Mouse (Mus musculus) kidney, postnatal 36 days (tissue): Measurements from ENCODE around the gene Itgb4.
A peak's percentile ranks its signal among the peaks of the same experiment; 100 is the strongest.

Experiments used
- DNase-seq, 2 experiments: peaks; one replicate each; pipeline ENCODE4 v3.0.0; 2021 to 2022; ENCODE audit warnings: mixed read lengths in 2 of 2

Itgb4 gene

GRCm38 (mm10) chr11:115974309-115975082, at the start of gene Itgb4:
Gene Itgb4, plus strand, starts transcription at chr11:115974709.
- peak; percentile 61 to 82 for DNase-seq

GRCm38 (mm10) chr11:115929031-115929430, 45.5 kb upstream of the Itgb4 start:
- no peak for DNase-seq

- no peak for DNase-seq
These were observed 44.7 kb upstream of the Itgb4 start for GRCm38 (mm10) chr11:115929818-115930217.

- DNase-seq: no peak
These were observed 43.3 kb upstream of the Itgb4 start for GRCm38 (mm10) chr11:115931235-115931634.

- peak; percentile 98 to 99 for DNase-seq
These were observed 41.3 kb upstream of the Itgb4 start, which contains the start of the genes Sap30bp and Recql5 for GRCm38 (mm10) chr11:115933108-115933746. Gene Sap30bp, plus strand, starts transcription at chr11:115933282. Gene Recql5, minus strand, starts transcription at chr11:115933477.

- no peak for DNase-seq
These were observed 40.8 kb upstream of the Itgb4 start for GRCm38 (mm10) chr11:115933747-115934110.

- DNase-seq: peak; percentile 72 to 84
These were observed 34.7 kb upstream of the Itgb4 start for GRCm38 (mm10) chr11:115939690-115940329.

- DNase-seq: no peak
These were observed 32.5 kb upstream of the Itgb4 start for GRCm38 (mm10) chr11:115941980-115942379.

GRCm38 (mm10) chr11:115945247-115945646, 29.3 kb upstream of the Itgb4 start:
- DNase-seq: no peak

GRCm38 (mm10) chr11:115946221-115946828, 28.2 kb upstream of the Itgb4 start:
- peak; percentile 39 to 46 for DNase-seq

GRCm38 (mm10) chr11:115948316-115948715, 26.2 kb upstream of the Itgb4 start:
- no peak for DNase-seq

GRCm38 (mm10) chr11:115950719-115951118, 23.8 kb upstream of the Itgb4 start:
- DNase-seq: no peak

- DNase-seq: no peak
These were observed 19.8 kb upstream of the Itgb4 start for GRCm38 (mm10) chr11:115954712-115955111.

GRCm38 (mm10) chr11:115955195-115955858, 19.2 kb upstream of the Itgb4 start:
- DNase-seq: peak; percentile 57 to 68

- DNase-seq: no peak
These were observed 18.1 kb upstream of the Itgb4 start for GRCm38 (mm10) chr11:115956453-115956852.

GRCm38 (mm10) chr11:115957971-115958370, 16.5 kb upstream of the Itgb4 start:
- no peak for DNase-seq

GRCm38 (mm10) chr11:115959018-115959417, 15.5 kb upstream of the Itgb4 start:
- peak; percentile 42 to 43 for DNase-seq

- DNase-seq: no peak
These were observed 11.7 kb upstream of the Itgb4 start for GRCm38 (mm10) chr11:115962651-115963412.

GRCm38 (mm10) chr11:115964977-115965604, 9.4 kb upstream of the Itgb4 start:
- DNase-seq: peak; percentile 41 to 44

GRCm38 (mm10) chr11:115968731-115969405, 5.6 kb upstream of the Itgb4 start:
- DNase-seq: no peak
